Mouse (Mus musculus) C2C12 (cell line): Measurements from ENCODE around the gene Gm45521. TPM values are rescaled to one million over a fixed set of nuclear protein-coding genes. Genes with fewer than 3 reads are reported as not detected.

Source experiments
- H3K27me3 ChIP-seq: one replicate; pipeline ENCODE4 v1.6.1; 2011; ENCODE audit not compliant: control insufficient read depth, insufficient read depth, insufficient read length
- H3K36me3 ChIP-seq: one replicate; pipeline ENCODE4 v1.6.1; 2011; ENCODE audit not compliant: control insufficient read depth, insufficient read depth
- H3K4me3 ChIP-seq: one replicate; pipeline ENCODE4 v1.5.1; 2011; ENCODE audit warnings: mild to moderate bottlenecking, control low read depth; ENCODE audit not compliant: poor library complexity, insufficient read depth, severe bottlenecking
- H3K79me2 ChIP-seq: one replicate; pipeline ENCODE4 v1.6.1; 2011; ENCODE audit not compliant: control insufficient read depth, insufficient read depth
- H3K79me3 ChIP-seq: one replicate; pipeline ENCODE4 v1.6.1; 2011; ENCODE audit warnings: low read depth, control low read depth
- H3ac ChIP-seq: one replicate; pipeline ENCODE3; 2011; ENCODE audit warnings: low read depth; ENCODE audit not compliant: control insufficient read depth, insufficient read length
- CEBPB ChIP-seq: IDR thresholded peaks from one replicate; pipeline ENCODE4 v1.6.1; 2011; ENCODE audit warnings: low read depth, mild to moderate bottlenecking, control low read depth, moderate library complexity
- CTCF ChIP-seq: IDR thresholded peaks from one replicate; pipeline ENCODE4 v1.5.1; 2011; ENCODE audit not compliant: control insufficient read depth, insufficient read depth, insufficient read length
- FOSL1 ChIP-seq: IDR thresholded peaks from one replicate; pipeline ENCODE4 v1.8.0; 2011; ENCODE audit warnings: mild to moderate bottlenecking, low read length; ENCODE audit not compliant: poor library complexity, insufficient read depth, severe bottlenecking
- MAX ChIP-seq: IDR thresholded peaks from one replicate; pipeline ENCODE4 v1.6.1; 2011; ENCODE audit warnings: mild to moderate bottlenecking, control low read depth
- MYOD1 ChIP-seq: IDR thresholded peaks from one replicate; pipeline ENCODE4 v1.6.1; 2011; ENCODE audit warnings: low read depth; ENCODE audit not compliant: control insufficient read depth, insufficient read length
- MYOG ChIP-seq: IDR thresholded peaks from one replicate; pipeline ENCODE4 v1.6.1; 2011; ENCODE audit not compliant: control insufficient read depth, insufficient read length; ENCODE audit errors: extremely low read depth
- USF1 ChIP-seq: IDR thresholded peaks from one replicate; pipeline ENCODE4 v1.6.1; 2011; ENCODE audit warnings: low read depth, mild to moderate bottlenecking, control low read depth, moderate library complexity
- polyA plus RNA-seq: library from polyadenylated mRNA; unstranded; fragments of >200 nt; fragmentation: generic; extraction: Trizol; gene quantifications from one replicate; pipeline ENCODE4 v1.2.1, GENCODE M21; 2012; ENCODE audit warnings: missing spikeins

Gene Gm45521
- polyA plus RNA-seq, 1 experiment, result not detected

DNA sequence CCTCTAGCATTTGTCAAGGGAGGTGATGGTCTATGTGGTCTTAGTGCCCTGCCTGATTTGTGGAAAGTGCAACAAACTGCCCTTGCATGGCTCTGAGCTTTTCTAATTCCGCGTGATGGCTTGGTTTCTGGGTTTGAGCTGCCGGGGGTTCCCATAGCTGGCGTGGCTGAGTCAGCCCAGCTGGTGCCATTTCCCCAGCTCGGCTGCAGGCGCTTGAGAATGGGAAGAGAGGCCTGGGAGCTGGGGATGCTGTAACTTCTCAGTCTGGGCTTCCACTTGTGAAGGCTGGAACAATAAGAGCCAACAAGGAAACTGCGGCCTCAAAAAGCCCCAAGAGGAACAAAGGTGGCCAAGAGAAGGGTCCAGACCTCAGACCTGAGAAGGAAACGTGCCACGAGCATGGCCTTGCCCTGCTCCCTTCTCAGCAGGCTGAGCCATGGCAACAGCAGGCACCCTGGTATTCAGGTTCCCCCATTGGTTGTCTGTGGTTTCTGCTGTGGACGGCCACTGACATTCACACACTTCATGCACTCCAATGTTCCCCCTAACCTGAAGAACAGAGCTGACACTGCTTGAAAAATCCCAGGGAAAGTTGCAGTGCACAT is 14.9 kb downstream of the Gm45521 start:
- Histone ChIP-seq H3K27me3 (no peaks in the 10 kb centered on the region), H3ac (no peak overlapping the region), H3K4me3 (no peak overlapping the region), H3K79me3 (no peaks in the 10 kb centered on the region), H3K36me3 (no peaks in the 10 kb centered on the region), H3K79me2 (no peaks in the 10 kb centered on the region)
- TF ChIP-seq MYOD1 (no peak), FOSL1 (no peak), MAX (no peak), CTCF (no peak), MYOG (no peak), CEBPB (no peak), USF1 (no peak)

DNA sequence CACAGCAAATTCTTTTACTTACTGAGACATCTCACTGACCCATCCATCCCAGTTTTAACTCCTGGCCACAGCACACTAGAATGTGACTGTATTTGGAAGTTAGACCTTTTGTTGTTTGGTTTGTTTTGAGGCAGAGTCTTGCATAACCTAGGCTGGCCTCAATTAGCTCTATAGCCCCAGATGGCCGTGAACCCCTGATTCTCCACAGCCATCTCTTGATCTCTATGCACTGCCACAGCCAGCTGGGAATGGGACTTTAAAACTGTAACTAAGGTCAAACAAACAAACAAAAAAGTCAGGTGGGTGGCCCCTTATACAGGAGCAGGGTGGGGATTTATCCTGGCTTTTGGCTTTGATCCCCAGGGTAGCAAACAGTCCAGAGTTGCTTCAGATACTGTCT is 17.6 kb downstream of the Gm45521 start:
- H3ac ChIP-seq, result no peak overlapping the region
- H3K4me3 ChIP-seq, result no peak overlapping the region
- no peaks in the 10 kb centered on the region for H3K79me2 ChIP-seq
- no peaks in the 10 kb centered on the region for H3K27me3 ChIP-seq
- TF ChIP-seq MYOG (no peak), CTCF (no peak), FOSL1 (no peak), MAX (no peak), MYOD1 (no peak), USF1 (no peak), CEBPB (no peak)
- no peaks in the 10 kb centered on the region for H3K36me3 ChIP-seq
- H3K79me3 ChIP-seq, result no peaks in the 10 kb centered on the region

DNA sequence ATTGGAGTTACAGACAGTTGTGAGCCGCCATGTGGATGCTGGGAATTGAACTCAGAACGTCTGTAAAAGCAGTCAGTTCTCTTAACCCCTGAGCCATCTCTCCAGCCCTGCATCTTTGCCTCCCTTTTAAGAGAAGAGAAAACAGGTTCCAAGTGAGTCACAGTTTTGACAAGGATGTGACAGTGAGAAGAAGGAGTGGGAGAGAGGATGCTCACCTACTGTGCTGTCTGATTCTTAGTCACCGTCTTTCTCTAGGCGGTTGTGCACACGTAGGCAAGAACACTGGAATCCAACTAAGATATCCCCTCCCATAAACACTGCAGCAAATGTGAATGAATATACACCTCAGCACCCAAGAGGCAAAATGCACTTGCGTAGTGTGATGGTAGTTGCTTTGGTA is 18.1 kb downstream of the Gm45521 start:
- TF ChIP-seq FOSL1, result no peak
- no peak for TF ChIP-seq USF1
- TF ChIP-seq MAX, result no peak
- no peak for TF ChIP-seq CTCF
- TF ChIP-seq CEBPB, result no peak
- no peak for TF ChIP-seq MYOG
- Histone ChIP-seq H3ac (no peak overlapping the region), H3K79me2 (no peaks in the 10 kb centered on the region), H3K27me3 (no peaks in the 10 kb centered on the region), H3K36me3 (no peaks in the 10 kb centered on the region), H3K4me3 (no peak overlapping the region), H3K79me3 (no peaks in the 10 kb centered on the region)

DNA sequence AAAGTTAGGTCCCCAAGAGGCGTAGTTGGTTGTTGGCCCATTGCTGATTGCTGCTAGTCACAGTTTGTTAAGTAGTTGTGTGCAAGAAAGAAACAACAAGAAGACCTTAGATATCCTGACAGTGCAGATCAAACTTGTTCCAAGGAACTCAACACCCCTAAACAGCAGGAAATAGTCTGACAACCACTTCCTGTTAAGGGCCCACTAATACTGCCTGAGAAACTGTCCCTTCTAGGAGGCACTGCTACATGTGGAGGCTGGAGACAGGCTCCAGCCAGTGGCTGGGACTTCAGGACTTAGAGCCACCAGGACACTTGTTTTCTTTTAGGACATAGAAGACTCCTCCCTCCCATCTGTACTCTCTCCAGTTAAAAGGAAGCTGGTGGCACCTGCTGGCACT is 20.4 kb downstream of the Gm45521 start:
- no peaks in the 10 kb centered on the region for H3K79me2 ChIP-seq
- H3K4me3 ChIP-seq, result no peak overlapping the region
- H3K79me3 ChIP-seq, result no peaks in the 10 kb centered on the region
- no peaks in the 10 kb centered on the region for H3K27me3 ChIP-seq
- no peaks in the 10 kb centered on the region for H3K36me3 ChIP-seq
- no peak overlapping the region for H3ac ChIP-seq
- TF ChIP-seq CTCF (no peak), MYOD1 (no peak), MYOG (no peak), CEBPB (no peak), FOSL1 (no peak), USF1 (no peak), MAX (no peak)

DNA sequence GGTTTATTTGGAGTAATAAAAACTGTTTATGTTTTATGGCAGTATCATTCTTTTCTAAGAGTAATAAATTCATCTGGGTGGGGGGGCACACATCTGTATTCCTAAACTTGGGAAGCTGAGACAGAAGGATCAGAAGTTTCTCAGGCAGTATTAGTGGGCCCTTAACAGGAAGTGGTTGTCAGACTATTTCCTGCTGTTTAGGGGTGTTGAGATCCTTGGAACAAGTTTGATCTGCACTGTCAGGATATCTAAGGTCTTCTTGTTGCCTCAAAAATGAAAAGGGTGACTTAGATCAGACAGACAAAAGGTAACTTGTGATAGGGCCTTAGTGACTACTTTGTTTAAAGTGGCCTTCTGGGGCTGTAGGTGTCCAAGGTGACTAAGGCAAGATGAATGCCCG is 21.1 kb downstream of the Gm45521 start:
- no peaks in the 10 kb centered on the region for H3K36me3 ChIP-seq
- no peaks in the 10 kb centered on the region for H3K79me2 ChIP-seq
- H3ac ChIP-seq, result no peak overlapping the region
- TF ChIP-seq MAX, result no peak
- TF ChIP-seq MYOG, result no peak
- no peak overlapping the region for H3K4me3 ChIP-seq
- H3K27me3 ChIP-seq, result no peaks in the 10 kb centered on the region
- H3K79me3 ChIP-seq, result no peaks in the 10 kb centered on the region

DNA sequence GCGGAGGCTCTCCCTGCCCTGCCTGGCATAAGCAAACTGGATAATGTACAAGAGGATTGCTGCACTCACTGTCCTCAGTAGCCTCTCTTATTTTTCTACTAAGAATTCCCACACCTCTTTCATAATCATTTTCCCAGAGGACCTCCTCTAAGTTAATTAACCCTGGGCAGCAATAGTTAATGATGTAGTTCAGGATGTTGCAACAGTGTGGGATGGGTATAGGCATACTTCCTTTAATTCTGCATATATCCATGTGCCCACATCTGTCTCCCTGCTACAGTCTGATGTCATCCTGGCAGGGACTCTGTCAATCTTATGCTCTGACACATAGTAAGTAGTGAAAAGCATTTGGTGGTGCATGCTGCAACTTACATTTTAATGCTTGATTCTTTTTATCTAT is 24.1 kb downstream of the Gm45521 start:
- Histone ChIP-seq H3K79me3 (no peaks in the 10 kb centered on the region), H3ac (no peak overlapping the region), H3K27me3 (no peaks in the 10 kb centered on the region), H3K36me3 (no peaks in the 10 kb centered on the region), H3K4me3 (no peak overlapping the region), H3K79me2 (no peaks in the 10 kb centered on the region)
- TF ChIP-seq MYOG, result no peak
- no peak for TF ChIP-seq MYOD1
- no peak for TF ChIP-seq CEBPB
- no peak for TF ChIP-seq USF1
- no peak for TF ChIP-seq FOSL1
- no peak for TF ChIP-seq MAX
- TF ChIP-seq CTCF, result no peak

DNA sequence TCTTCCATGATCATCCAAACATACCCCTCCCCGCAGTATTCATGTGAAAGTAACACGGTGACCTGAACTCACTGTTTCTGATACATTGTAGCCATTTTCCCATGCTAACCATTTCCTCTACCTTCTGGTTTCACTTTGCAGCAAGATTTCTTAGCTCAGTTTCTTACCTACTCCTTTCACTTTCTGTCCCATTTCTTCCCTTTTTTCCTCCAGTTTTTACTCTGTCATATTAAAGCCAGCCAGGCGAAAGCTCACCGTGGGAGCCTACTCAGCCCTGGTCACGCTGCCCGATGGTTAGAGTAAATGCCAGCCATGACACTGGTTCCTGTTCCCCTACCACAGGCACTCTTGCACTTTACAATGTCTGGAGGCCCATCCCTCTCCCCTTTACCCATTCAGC is 29.8 kb downstream of the Gm45521 start:
- no peaks in the 10 kb centered on the region for H3K27me3 ChIP-seq
- H3K4me3 ChIP-seq, result no peak overlapping the region
- TF ChIP-seq MAX (no peak), MYOD1 (no peak), CTCF (no peak), USF1 (no peak)
- H3K36me3 ChIP-seq, result no peaks in the 10 kb centered on the region
- no peaks in the 10 kb centered on the region for H3K79me3 ChIP-seq
- no peak overlapping the region for H3ac ChIP-seq
- H3K79me2 ChIP-seq, result no peaks in the 10 kb centered on the region
